Mouse (Mus musculus): ENCODE measurements around the gene Serbp1. TPM values are rescaled to one million over a fixed set of nuclear protein-coding genes. Genes with fewer than 3 reads are reported as not detected.
"Not testable (repeated sequence)": the region's sequence is repeated elsewhere in the genome, so short reads cannot be mapped to it uniquely, and the experiment has no call there.

Serbp1 gene
- total and polyA plus RNA-seq, 2 experiments: 62.1 to 218 TPM

- 93% methylated on average over 1 of the region's 1 CpGs for WGBS
- H3K79me2 ChIP-seq (ENCODE audit: control insufficient read depth, insufficient read depth, low read length): no peaks in the 10 kb centered on the region
Observed at GRCm38 (mm10) chr6:67217846-67218245, 20.1 kb upstream of the Serbp1 start.

GRCm38 (mm10) chr6:67218566-67218965 is 19.4 kb upstream of the Serbp1 start:
- H3K27ac ChIP-seq (replicated peaks; ENCODE audit: insufficient read depth, low read depth, low read length): no peak overlapping the region
- H3K4me1 ChIP-seq (ENCODE audit: control insufficient read depth, insufficient read depth, low read length): no peaks in the 10 kb centered on the region
- H3K27me3 ChIP-seq (ENCODE audit: control insufficient read depth, insufficient read depth, low read length): no peaks in the 10 kb centered on the region
- H3K79me2 ChIP-seq (ENCODE audit: control insufficient read depth, insufficient read depth, low read length): no peaks in the 10 kb centered on the region
- no peak overlapping the region for H3K9ac ChIP-seq (ENCODE audit: low read depth, low read length)
- TF ChIP-seq CTCF (IDR thresholded peaks at IDR 0.05; ENCODE audit: low read depth, low read length): no peak
- TF ChIP-seq POLR2A (IDR thresholded peaks at IDR 0.05; ENCODE audit: extremely low read depth, insufficient read depth, low read length): no peak
- no peak overlapping the region for H3K4me3 ChIP-seq (ENCODE audit: insufficient read depth, low read depth, low read length)
- no peak for DNase-seq (ENCODE audit: extremely low read depth, low read depth, low spot score)
- no peaks in the 10 kb centered on the region for H3K36me3 ChIP-seq (ENCODE audit: control insufficient read depth, insufficient read depth, low read length)

More at GRCm38 (mm10) chr6:67217846-67218245, 20.1 kb upstream of the Serbp1 start:
- TF ChIP-seq POLR2A (IDR thresholded peaks at IDR 0.05; ENCODE audit: extremely low read depth, insufficient read depth, low read length): no peak
- no peak for TF ChIP-seq CTCF (IDR thresholded peaks at IDR 0.05; ENCODE audit: low read depth, low read length)
- H3K27ac ChIP-seq (replicated peaks; ENCODE audit: insufficient read depth, low read depth, low read length): no peak overlapping the region
- no peaks in the 10 kb centered on the region for H3K4me1 ChIP-seq (ENCODE audit: control insufficient read depth, insufficient read depth, low read length)
- H3K9ac ChIP-seq (ENCODE audit: low read depth, low read length): no peak overlapping the region
- H3K4me3 ChIP-seq (ENCODE audit: insufficient read depth, low read depth, low read length): no peak overlapping the region
- H3K36me3 ChIP-seq (ENCODE audit: control insufficient read depth, insufficient read depth, low read length): no peaks in the 10 kb centered on the region
- no peaks in the 10 kb centered on the region for H3K27me3 ChIP-seq (ENCODE audit: control insufficient read depth, insufficient read depth, low read length)
- DNase-seq (ENCODE audit: extremely low read depth, low read depth, low spot score): no peak

- not testable (repeated sequence) for H3K4me1 ChIP-seq (ENCODE audit: control insufficient read depth, insufficient read depth, low read length); H3K9ac ChIP-seq (ENCODE audit: low read depth, low read length); H3K27me3 ChIP-seq (ENCODE audit: control insufficient read depth, insufficient read depth, low read length); H3K79me2 ChIP-seq (ENCODE audit: control insufficient read depth, insufficient read depth, low read length); H3K27ac ChIP-seq (replicated peaks; ENCODE audit: insufficient read depth, low read depth, low read length); H3K4me3 ChIP-seq (ENCODE audit: insufficient read depth, low read depth, low read length); H3K36me3 ChIP-seq (ENCODE audit: control insufficient read depth, insufficient read depth, low read length); DNase-seq (ENCODE audit: extremely low read depth, low read depth, low spot score)
- 88% methylated on average over 14 of the region's 14 CpGs for WGBS
Observed at GRCm38 (mm10) chr6:67219931-67220330, 18.0 kb upstream of the Serbp1 start.

GRCm38 (mm10) chr6:67220731-67221130 is 17.2 kb upstream of the Serbp1 start:
- no peak overlapping the region for H3K27ac ChIP-seq (replicated peaks; ENCODE audit: insufficient read depth, low read depth, low read length)
- H3K4me3 ChIP-seq (ENCODE audit: insufficient read depth, low read depth, low read length): no peak overlapping the region
- TF ChIP-seq CTCF (IDR thresholded peaks at IDR 0.05; ENCODE audit: low read depth, low read length) (no peak), POLR2A (IDR thresholded peaks at IDR 0.05; ENCODE audit: extremely low read depth, insufficient read depth, low read length) (no peak)
- H3K27me3 ChIP-seq (ENCODE audit: control insufficient read depth, insufficient read depth, low read length): no peaks in the 10 kb centered on the region
- H3K9ac ChIP-seq (ENCODE audit: low read depth, low read length): no peak overlapping the region
- no peaks in the 10 kb centered on the region for H3K36me3 ChIP-seq (ENCODE audit: control insufficient read depth, insufficient read depth, low read length)
- no peaks in the 10 kb centered on the region for H3K79me2 ChIP-seq (ENCODE audit: control insufficient read depth, insufficient read depth, low read length)
- H3K4me1 ChIP-seq (ENCODE audit: control insufficient read depth, insufficient read depth, low read length): no peaks in the 10 kb centered on the region
- no peak for DNase-seq (ENCODE audit: extremely low read depth, low read depth, low spot score)

- DNase-seq (ENCODE audit: extremely low read depth, low read depth, low spot score): no peak
Observed at GRCm38 (mm10) chr6:67223082-67223481, 14.9 kb upstream of the Serbp1 start.

GRCm38 (mm10) chr6:67223499-67223898 is 14.5 kb upstream of the Serbp1 start:
- no peaks in the 10 kb centered on the region for H3K36me3 ChIP-seq (ENCODE audit: control insufficient read depth, insufficient read depth, low read length)
- no peaks in the 10 kb centered on the region for H3K27me3 ChIP-seq (ENCODE audit: control insufficient read depth, insufficient read depth, low read length)
- 93% methylated on average over 1 of the region's 1 CpGs for WGBS
- no peak overlapping the region for H3K27ac ChIP-seq (replicated peaks; ENCODE audit: insufficient read depth, low read depth, low read length)
- no peaks in the 10 kb centered on the region for H3K79me2 ChIP-seq (ENCODE audit: control insufficient read depth, insufficient read depth, low read length)
- H3K4me3 ChIP-seq (ENCODE audit: insufficient read depth, low read depth, low read length): no peak overlapping the region
- no peak for DNase-seq (ENCODE audit: extremely low read depth, low read depth, low spot score)
- H3K4me1 ChIP-seq (ENCODE audit: control insufficient read depth, insufficient read depth, low read length): no peaks in the 10 kb centered on the region
- no peak overlapping the region for H3K9ac ChIP-seq (ENCODE audit: low read depth, low read length)
- TF ChIP-seq POLR2A (IDR thresholded peaks at IDR 0.05; ENCODE audit: extremely low read depth, insufficient read depth, low read length) (no peak), CTCF (IDR thresholded peaks at IDR 0.05; ENCODE audit: low read depth, low read length) (no peak)

More at GRCm38 (mm10) chr6:67223082-67223481, 14.9 kb upstream of the Serbp1 start:
- 95% methylated on average over 1 of the region's 1 CpGs for WGBS
- no peaks in the 10 kb centered on the region for H3K36me3 ChIP-seq (ENCODE audit: control insufficient read depth, insufficient read depth, low read length)
- TF ChIP-seq CTCF (IDR thresholded peaks at IDR 0.05; ENCODE audit: low read depth, low read length) (no peak), POLR2A (IDR thresholded peaks at IDR 0.05; ENCODE audit: extremely low read depth, insufficient read depth, low read length) (no peak)
- H3K79me2 ChIP-seq (ENCODE audit: control insufficient read depth, insufficient read depth, low read length): no peaks in the 10 kb centered on the region
- H3K4me3 ChIP-seq (ENCODE audit: insufficient read depth, low read depth, low read length): no peak overlapping the region
- no peak overlapping the region for H3K9ac ChIP-seq (ENCODE audit: low read depth, low read length)
- no peak overlapping the region for H3K27ac ChIP-seq (replicated peaks; ENCODE audit: insufficient read depth, low read depth, low read length)
- no peaks in the 10 kb centered on the region for H3K4me1 ChIP-seq (ENCODE audit: control insufficient read depth, insufficient read depth, low read length)
- H3K27me3 ChIP-seq (ENCODE audit: control insufficient read depth, insufficient read depth, low read length): no peaks in the 10 kb centered on the region

Measured in liver, adult 2 months (tissue).